Mouse (Mus musculus) brown adipose tissue, adult 24 weeks (tissue): ENCODE measurements around the gene D8Ertd738e. TPM values are rescaled to one million over a fixed set of nuclear protein-coding genes. Genes with fewer than 3 reads are reported as not detected.

Experiments
- H3K27ac ChIP-seq: fragments of 200-500 bp; replicated peaks from 2 replicates; pipeline ENCODE4 v1.5.1; 2012; ENCODE audit warnings: low read depth, mild to moderate bottlenecking, low read length
- H3K4me1 ChIP-seq: fragments of 200-500 bp; 2 replicates; pipeline ENCODE4 v1.6.1; 2012; ENCODE audit warnings: low read length, mixed read lengths; ENCODE audit not compliant: control insufficient read depth, insufficient read depth, insufficient read length
- H3K4me3 ChIP-seq: fragments of 200-500 bp; 2 replicates; pipeline ENCODE4 v1.5.1; 2012; ENCODE audit warnings: low read depth, mild to moderate bottlenecking, low read length, moderate library complexity; ENCODE audit not compliant: insufficient read depth
- polyA plus RNA-seq: library from polyadenylated mRNA; stranded (reverse); fragments of >200 nt; gene quantifications from 2 replicates; pipeline ENCODE4 v1.2.4, GENCODE M21; 2012; ENCODE audit not compliant: missing spikeins, insufficient read depth, insufficient read length

The D8Ertd738e gene
- polyA plus RNA-seq, 1 experiment: 259 TPM

DNA sequence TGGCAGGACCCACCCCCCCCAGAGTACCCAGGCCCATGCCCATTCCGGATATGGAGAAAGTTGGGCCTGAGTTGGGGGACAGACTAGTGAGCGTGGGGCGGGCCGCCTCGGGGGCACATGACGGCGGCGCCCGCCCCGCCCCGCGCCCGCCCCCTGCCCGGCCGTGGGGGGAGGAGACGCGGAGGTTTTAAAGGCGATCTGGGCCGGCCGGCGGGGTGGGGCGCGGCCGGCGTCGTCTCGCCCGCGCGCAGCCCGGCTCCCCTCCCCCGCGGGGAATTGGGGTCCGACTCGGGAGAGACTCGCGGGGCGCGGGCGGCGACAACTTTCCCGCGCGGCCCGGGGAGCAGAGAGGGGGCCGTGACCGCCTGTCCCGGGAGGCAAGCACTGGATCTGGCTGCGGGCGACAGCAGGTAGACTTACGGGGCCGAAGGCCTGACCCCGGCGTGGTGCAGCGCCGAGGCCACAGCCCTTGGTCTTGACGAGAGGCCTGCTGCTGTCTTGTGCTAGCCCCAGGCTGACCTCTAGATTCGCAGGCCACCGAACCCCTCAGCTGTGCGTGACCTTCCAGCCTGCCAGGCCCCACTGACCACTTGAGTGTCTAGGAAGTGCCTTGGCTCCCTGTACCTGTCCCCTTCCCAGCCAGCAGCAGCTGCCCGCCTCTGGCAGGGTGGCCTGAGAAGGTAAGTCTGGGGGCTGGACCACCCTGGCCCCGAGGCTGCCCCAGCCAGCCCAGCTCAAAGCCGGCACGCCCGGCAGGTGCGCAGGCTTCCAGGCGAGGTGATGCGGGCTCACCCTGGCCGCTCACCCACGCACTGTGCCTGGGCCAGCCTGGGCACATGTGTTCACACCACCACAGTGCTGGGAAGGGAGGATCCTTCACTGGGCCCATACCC is 48.6 kb downstream of the D8Ertd738e start:
- Histone ChIP-seq H3K27ac (peak overlapping the region; percentile 98), H3K4me1 (peaks cover 5% of the 10 kb centered on the region; the same call in 1 of the 2 replicates), H3K4me3 (peak overlapping the region; percentile 88)

GRCm38 (mm10) chr8:84200126-84200555 is 49.4 kb downstream of the D8Ertd738e start:
- peaks cover 5% of the 10 kb centered on the region; the same call in 1 of the 2 replicates for H3K4me1 ChIP-seq
- peak overlapping the region; percentile 75 for H3K27ac ChIP-seq
- H3K4me3 ChIP-seq: peak overlapping the region; percentile 44

GRCm38 (mm10) chr8:84199348-84200125 is 50.0 kb downstream of the D8Ertd738e start:
- Histone ChIP-seq H3K27ac (peak overlapping the region; percentile 75), H3K4me3 (no peak overlapping the region), H3K4me1 (peaks cover 5% of the 10 kb centered on the region; the same call in 1 of the 2 replicates)

DNA sequence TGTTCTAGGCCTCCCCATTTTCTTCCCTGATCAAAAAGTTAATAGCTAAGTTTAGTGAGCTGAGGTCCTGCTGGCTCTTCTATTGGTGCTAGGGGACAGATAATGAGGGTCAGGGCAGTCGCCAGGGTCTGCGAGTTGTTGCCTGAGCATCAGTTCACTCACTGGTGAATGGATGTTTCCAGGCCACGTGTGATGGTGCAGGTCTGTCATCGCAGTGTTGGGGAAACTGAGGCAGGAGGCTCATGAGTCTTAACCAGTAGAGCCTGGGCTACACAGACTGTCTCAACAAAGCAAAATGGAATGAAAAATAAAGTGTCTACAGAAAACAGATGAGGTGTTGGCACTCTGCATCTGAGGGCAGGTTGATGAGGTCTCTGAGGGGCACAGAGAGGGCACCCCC is 50.6 kb downstream of the D8Ertd738e start:
- Histone ChIP-seq H3K4me3 (peak overlapping the region; percentile 28), H3K27ac (peak overlapping the region; percentile 87), H3K4me1 (peaks cover 5% of the 10 kb centered on the region; the same call in 1 of the 2 replicates)

DNA sequence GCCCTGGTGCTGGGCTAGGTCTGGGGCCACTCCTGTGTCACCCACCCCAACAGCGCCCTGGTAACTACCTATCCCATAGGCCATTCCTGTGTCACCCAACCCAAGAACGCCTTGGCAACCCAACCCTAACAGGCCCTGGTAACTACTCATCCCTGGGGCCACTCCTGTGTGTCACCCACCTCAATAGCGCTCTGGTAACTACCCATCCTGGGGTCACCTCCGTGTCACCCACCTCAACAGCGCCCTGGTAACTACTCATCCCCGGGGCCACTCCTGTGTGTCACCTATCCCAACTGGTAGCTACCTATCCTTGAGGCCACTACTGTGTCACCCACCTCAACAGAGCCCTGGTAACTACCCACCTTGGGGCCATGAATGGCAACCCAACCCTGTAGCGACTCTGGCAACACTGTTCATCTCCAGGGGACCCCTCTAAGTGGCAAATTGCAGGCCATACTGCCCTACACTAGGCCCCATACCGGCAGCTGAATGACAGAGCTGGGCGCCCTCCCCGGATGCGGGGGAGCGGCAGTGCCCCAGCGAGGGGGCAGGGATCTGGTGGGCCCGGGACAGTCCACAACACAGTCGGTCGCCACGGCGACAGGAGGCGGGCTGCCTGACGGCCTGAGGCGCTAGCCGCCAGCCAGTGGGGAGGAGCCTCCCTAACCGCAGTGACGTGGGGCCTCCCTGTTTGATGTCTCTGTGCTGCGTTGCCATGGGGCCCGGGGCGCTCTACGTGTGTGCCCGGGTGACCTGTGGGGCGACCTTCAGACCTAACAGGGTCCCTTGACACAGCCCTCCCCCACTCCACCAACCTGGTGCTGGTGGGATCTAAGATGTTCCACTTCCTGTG is 51.4 kb downstream of the D8Ertd738e start:
- peak overlapping the region; percentile 59 for H3K4me3 ChIP-seq
- peaks cover 5% of the 10 kb centered on the region; the same call in 1 of the 2 replicates for H3K4me1 ChIP-seq
- peak overlapping the region; percentile 99 for H3K27ac ChIP-seq

DNA sequence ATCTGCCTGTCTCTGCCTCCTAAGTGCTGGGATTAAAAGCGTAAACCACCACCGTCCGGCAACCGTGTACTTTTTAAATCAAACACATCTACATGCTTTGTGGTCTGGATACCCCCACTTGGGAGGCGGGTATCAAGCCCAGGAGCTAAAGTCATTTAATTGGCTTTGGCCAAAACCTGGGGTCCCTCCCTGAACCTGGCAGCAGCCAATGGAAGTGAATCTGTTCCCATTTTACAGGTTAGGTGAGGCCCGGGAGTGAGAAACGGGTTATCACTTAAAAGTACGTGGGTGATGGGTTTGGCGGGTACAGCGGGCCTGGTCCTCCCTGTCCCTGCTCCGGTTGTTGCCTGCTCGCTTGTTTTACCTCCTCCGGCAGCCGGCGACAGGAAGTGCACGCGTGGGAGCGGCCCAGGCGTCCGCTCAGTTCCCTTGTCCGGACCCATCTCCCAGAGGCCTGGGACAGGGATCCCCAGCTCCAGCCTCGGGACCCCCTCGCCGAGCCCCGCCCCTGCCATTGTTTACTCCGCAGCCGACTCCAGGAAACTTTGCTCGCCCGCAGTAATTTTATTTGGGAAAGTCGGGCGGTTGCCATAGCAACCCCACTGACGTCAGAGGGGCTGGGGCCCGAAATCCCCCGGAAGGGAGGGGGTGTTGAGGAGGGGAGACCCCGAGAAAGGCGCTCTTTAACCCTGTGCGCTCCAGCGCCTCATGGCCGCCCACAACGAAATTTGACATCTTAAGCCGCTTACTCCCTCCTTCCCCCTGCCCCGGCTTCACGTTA is 52.2 kb downstream of the D8Ertd738e start:
- H3K27ac ChIP-seq: peak overlapping the region; percentile 99
- peak overlapping the region; percentile 59 for H3K4me3 ChIP-seq
- H3K4me1 ChIP-seq: peaks cover 5% of the 10 kb centered on the region; the same call in 1 of the 2 replicates

Other genes with a start within 250 kb of the D8Ertd738e start
- gene 1700067K01Rik, start 248.2 kb downstream of the D8Ertd738e start, polyA plus RNA-seq: not detected in 2 replicates
- not detected in 2 replicates for gene 2210011C24Rik, start 237.5 kb downstream of the D8Ertd738e start, polyA plus RNA-seq
- gene Palm3, start 228.2 kb downstream of the D8Ertd738e start, polyA plus RNA-seq: not detected in 2 replicates
- gene Il27ra, start 207.1 kb downstream of the D8Ertd738e start, polyA plus RNA-seq: not detected in 2 replicates
- gene Rln3, start 204.7 kb downstream of the D8Ertd738e start, polyA plus RNA-seq: not detected in 2 replicates
- 1.7 and 2.2 TPM in 2 replicates for gene Gm10643, start 184.6 kb downstream of the D8Ertd738e start, polyA plus RNA-seq
- gene Rfx1, start 182.9 kb downstream of the D8Ertd738e start, polyA plus RNA-seq: 2.7 and 3.1 TPM in 2 replicates
- gene Dcaf15, start 145.0 kb downstream of the D8Ertd738e start, polyA plus RNA-seq: 3.9 TPM in 2 replicates
- not detected in 2 replicates for gene Podnl1, start 123.7 kb downstream of the D8Ertd738e start, polyA plus RNA-seq
- gene Cc2d1a, start 101.8 kb downstream of the D8Ertd738e start, polyA plus RNA-seq: 6.8 and 7.1 TPM in 2 replicates
- 0.79 TPM in 1 of 2 replicates, not detected in the other for gene 4930432K21Rik, start 101.7 kb downstream of the D8Ertd738e start, polyA plus RNA-seq
- gene Nanos3, start 64.5 kb downstream of the D8Ertd738e start, polyA plus RNA-seq: not detected in 2 replicates
- gene Zswim4, start 12.7 kb downstream of the D8Ertd738e start, polyA plus RNA-seq: 2.7 and 2.8 TPM in 2 replicates
- gene Mri1, start 7.6 kb upstream of the D8Ertd738e start, polyA plus RNA-seq: 12.9 and 13.0 TPM in 2 replicates
- gene Ccdc130, start 20.7 kb upstream of the D8Ertd738e start, polyA plus RNA-seq: 6.9 and 8.5 TPM in 2 replicates
- gene Cacna1a, start 138.7 kb upstream of the D8Ertd738e start, polyA plus RNA-seq: 30.0 and 30.8 TPM in 2 replicates